Mouse (Mus musculus) embryo, embryonic 11 days (tissue): ENCODE results near the gene Por.
A peak's percentile ranks its signal among the peaks of the same experiment; 100 is the strongest.

Experiments
- DNase-seq: peaks from one replicate; pipeline ENCODE4 v3.0.0-alpha.2; 2015

Por gene

GRCm38 (mm10) chr5:135730278-135730677 lies 60.4 kb downstream of the Por start:
- no peak for DNase-seq

GRCm38 (mm10) chr5:135730916-135731315 lies 61.1 kb downstream of the Por start:
- no peak for DNase-seq

GRCm38 (mm10) chr5:135731322-135731721 lies 61.5 kb downstream of the Por start:
- DNase-seq: no peak

GRCm38 (mm10) chr5:135733071-135733470 lies 63.2 kb downstream of the Por start:
- DNase-seq: no peak

- no peak for DNase-seq
Measured at GRCm38 (mm10) chr5:135734057-135734680, 64.3 kb downstream of the Por start.

- no peak for DNase-seq
Measured at GRCm38 (mm10) chr5:135735741-135736140, 65.9 kb downstream of the Por start.

GRCm38 (mm10) chr5:135736544-135736943 lies 66.7 kb downstream of the Por start:
- no peak for DNase-seq

- no peak for DNase-seq
Measured at GRCm38 (mm10) chr5:135737154-135737553, 67.3 kb downstream of the Por start.

- peak; percentile 37 for DNase-seq
Measured at GRCm38 (mm10) chr5:135738266-135738665, 68.4 kb downstream of the Por start.

- DNase-seq: no peak
Measured at GRCm38 (mm10) chr5:135742156-135742555, 72.3 kb downstream of the Por start.

GRCm38 (mm10) chr5:135742941-135743740 lies 73.3 kb downstream of the Por start:
- DNase-seq: peak; percentile 65

- peak; percentile 97 for DNase-seq
Measured at GRCm38 (mm10) chr5:135743741-135744609, 74.1 kb downstream of the Por start, which contains the start of gene Tmem120a. Gene Tmem120a (minus strand): TSS chr5:135744448.

- DNase-seq: no peak
Measured at GRCm38 (mm10) chr5:135744742-135745141, 74.9 kb downstream of the Por start.

- DNase-seq: no peak
Measured at GRCm38 (mm10) chr5:135751041-135751440, 81.2 kb downstream of the Por start.

- no peak for DNase-seq
Measured at GRCm38 (mm10) chr5:135751595-135751994, 81.8 kb downstream of the Por start.

GRCm38 (mm10) chr5:135761881-135762280 lies 92.0 kb downstream of the Por start:
- DNase-seq: no peak

GRCm38 (mm10) chr5:135763526-135763925 lies 93.7 kb downstream of the Por start:
- peak; percentile 84 for DNase-seq

- no peak for DNase-seq
Measured at GRCm38 (mm10) chr5:135764971-135765370, 95.1 kb downstream of the Por start.

GRCm38 (mm10) chr5:135772519-135772918 lies 102.7 kb downstream of the Por start:
- DNase-seq: no peak

GRCm38 (mm10) chr5:135776546-135776945 lies 106.7 kb downstream of the Por start:
- no peak for DNase-seq

- peak; percentile 72 for DNase-seq
Measured at GRCm38 (mm10) chr5:135777796-135778470, 108.1 kb downstream of the Por start, which contains the start of gene Styxl1. Gene Styxl1 (minus strand): TSS chr5:135778385.
